Mouse (Mus musculus) midbrain, embryonic 12.5 days (tissue): ENCODE measurements around the gene Atf3. TPM values are rescaled to one million over a fixed set of nuclear protein-coding genes. Genes with fewer than 3 reads are reported as not detected.

ENCODE experiments used
- ATAC-seq: fragments of 200-750 bp; cut with Nextera tagmentation; 2 replicates; pipeline ENCODE4 v1.8.0; 2017; ENCODE audit warnings: low read depth, moderate TSS enrichment, moderate library complexity; ENCODE audit not compliant: low FRiP score
- H3K27ac ChIP-seq: fragments of 300-500 bp; sonication (generic); replicated peaks from 2 replicates; pipeline ENCODE4 v1.5.1; 2016; ENCODE audit warnings: mild to moderate bottlenecking
- H3K27me3 ChIP-seq: fragments of 300-500 bp; sonication (generic); 2 replicates; pipeline ENCODE4 v1.6.1; 2016; ENCODE audit warnings: mild to moderate bottlenecking
- H3K36me3 ChIP-seq: fragments of 300-500 bp; sonication (generic); 2 replicates; pipeline ENCODE4 v1.6.1; 2016
- H3K4me1 ChIP-seq: fragments of 300-500 bp; sonication (generic); 2 replicates; pipeline ENCODE4 v1.6.1; 2016
- H3K4me2 ChIP-seq: fragments of 300-500 bp; sonication (generic); replicated peaks from 2 replicates; pipeline ENCODE4 v1.6.1; 2016; ENCODE audit warnings: mild to moderate bottlenecking, moderate library complexity
- H3K4me3 ChIP-seq: fragments of 300-500 bp; sonication (generic); 2 replicates; pipeline ENCODE4 v1.5.1; 2016; ENCODE audit warnings: mild to moderate bottlenecking
- H3K9ac ChIP-seq: fragments of 300-500 bp; sonication (generic); replicated peaks from 2 replicates; pipeline ENCODE4 v1.6.1; 2016; ENCODE audit warnings: mild to moderate bottlenecking, moderate library complexity
- H3K9me3 ChIP-seq: fragments of 300-500 bp; sonication (generic); 2 replicates; pipeline ENCODE4 v1.6.1; 2016; ENCODE audit warnings: mild to moderate bottlenecking
- WGBS: fragments of 180-500 bp; shearing (Covaris S2); methylation state at CpG from one replicate; pipeline ENCODE4 v1.1.7; 2016; 5-methylcytosine and 5-hydroxymethylcytosine counted together
- polyA plus RNA-seq: library from polyadenylated mRNA; unstranded; fragments of >200 nt; fragmentation: Nextera tagmentation; extraction: Ambion mirVana; gene quantifications from 2 replicates; pipeline ENCODE4 v1.2.1, GENCODE M21; 2016

The Atf3 gene
- polyA plus RNA-seq, 1 experiment from 2014 or later: 1.5 TPM

DNA sequence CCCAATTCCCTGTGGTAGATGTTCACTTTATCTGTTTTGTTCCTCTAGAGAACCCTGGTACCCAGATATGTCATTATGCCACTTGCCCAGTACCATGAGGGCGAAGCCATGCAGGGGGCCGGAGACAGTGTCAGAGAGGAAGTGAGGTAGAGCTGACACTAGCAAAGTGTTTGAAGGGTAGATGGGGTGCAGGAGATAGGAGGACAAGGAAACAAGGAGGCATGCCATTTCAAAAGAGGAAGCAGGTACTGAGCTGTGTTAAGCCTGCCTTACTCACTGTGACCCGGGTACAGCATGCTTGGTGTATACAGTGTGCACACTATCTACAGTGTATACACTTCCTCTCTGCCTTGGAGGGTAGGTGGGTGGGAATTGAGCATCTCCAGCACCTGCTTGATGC is 32.1 kb upstream of the Atf3 start:
- Histone ChIP-seq H3K4me3 (no peak overlapping the region), H3K27ac (no peak overlapping the region)
- WGBS: 90% methylated on average over 3 of the region's 3 CpGs

GRCm38 (mm10) chr1:191248423-191248822 is 30.6 kb upstream of the Atf3 start:
- Histone ChIP-seq H3K9ac (no peak overlapping the region), H3K4me3 (no peak overlapping the region), H3K9me3 (no peaks in the 10 kb centered on the region), H3K4me1 (no peaks in the 10 kb centered on the region), H3K27me3 (no peaks in the 10 kb centered on the region), H3K27ac (no peak overlapping the region), H3K4me2 (no peak overlapping the region), H3K36me3 (0 out of 2 replicates have a peak, but pooled peaks cover 4% of the 10 kb centered on the region)
- no peak for ATAC-seq
- 50% methylated on average over 1 of the region's 1 CpGs for WGBS

More for the DNA sequence above, 32.1 kb upstream of the Atf3 start:
- H3K4me2 ChIP-seq: no peak overlapping the region
- no peak overlapping the region for H3K9ac ChIP-seq
- H3K9me3 ChIP-seq: no peaks in the 10 kb centered on the region
- H3K36me3 ChIP-seq: 0 out of 2 replicates have a peak, but pooled peaks cover 4% of the 10 kb centered on the region
- H3K27me3 ChIP-seq: no peaks in the 10 kb centered on the region
- no peaks in the 10 kb centered on the region for H3K4me1 ChIP-seq
- no peak for ATAC-seq

- Histone ChIP-seq H3K4me1 (no peaks in the 10 kb centered on the region), H3K9me3 (no peaks in the 10 kb centered on the region), H3K9ac (no peak overlapping the region), H3K4me3 (no peak overlapping the region), H3K27ac (no peak overlapping the region), H3K27me3 (no peaks in the 10 kb centered on the region), H3K4me2 (no peak overlapping the region), H3K36me3 (0 out of 2 replicates have a peak, but pooled peaks cover 4% of the 10 kb centered on the region)
- 97% methylated on average over 1 of the region's 1 CpGs for WGBS
- no peak for ATAC-seq
Observed at GRCm38 (mm10) chr1:191247561-191247960, 29.7 kb upstream of the Atf3 start.

DNA sequence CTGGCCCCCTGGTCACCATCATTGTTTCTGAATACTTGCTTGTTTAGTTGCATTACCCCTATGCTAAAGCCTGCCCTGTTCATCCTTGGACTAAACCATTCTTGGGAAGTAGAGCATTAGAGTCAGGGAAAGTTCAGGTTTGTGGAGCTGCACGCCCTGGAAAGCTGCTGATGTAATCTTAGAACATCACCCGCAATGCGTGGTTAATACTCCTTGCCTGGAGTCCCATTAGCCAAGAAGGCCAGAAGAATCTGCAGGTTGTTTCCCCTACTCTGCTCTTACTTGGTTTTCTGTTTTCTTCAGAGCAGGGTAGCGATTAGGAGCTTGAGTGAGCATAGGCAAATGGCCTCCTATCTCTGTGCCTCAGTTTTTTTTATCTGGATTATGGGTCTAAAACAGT is 26.0 kb upstream of the Atf3 start:
- H3K4me1 ChIP-seq: no peaks in the 10 kb centered on the region

DNA sequence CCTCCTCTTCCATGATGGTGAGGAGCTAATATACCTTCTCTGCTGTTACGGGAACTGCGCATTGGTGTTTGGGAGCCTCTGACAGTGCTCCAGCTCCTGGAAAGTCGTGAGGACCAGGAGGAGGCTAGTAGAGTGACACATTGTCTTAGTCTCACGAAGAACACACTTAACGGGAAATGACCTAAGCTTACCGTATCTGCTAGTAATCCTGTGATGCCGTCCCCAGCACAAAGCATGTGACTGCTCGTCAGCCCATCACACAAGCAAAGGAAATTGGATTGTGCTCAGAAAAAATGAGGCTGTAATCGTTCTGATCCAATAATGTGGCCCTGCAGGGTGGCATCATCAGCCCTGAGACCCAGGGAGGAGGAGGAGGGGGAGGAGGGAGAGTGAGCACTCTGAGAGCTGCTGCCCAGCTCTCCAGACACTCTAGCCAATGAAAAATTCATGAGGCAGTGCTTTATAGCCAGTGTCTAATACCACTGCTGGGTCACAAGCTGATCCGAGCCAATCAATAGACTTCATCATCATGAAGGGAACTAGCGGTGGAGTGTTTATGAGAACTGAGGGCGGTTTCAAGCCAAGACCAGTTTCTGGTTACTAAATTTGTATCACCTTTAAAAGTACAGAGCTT is 24.3 kb upstream of the Atf3 start:
- ATAC-seq: peak; percentile 91
- no peak overlapping the region for H3K4me3 ChIP-seq
- no peak overlapping the region; the same call in 1 of the 2 replicates for H3K4me2 ChIP-seq
- H3K4me1 ChIP-seq: no peaks in the 10 kb centered on the region
- no peak overlapping the region for H3K9ac ChIP-seq
- 47% methylated on average over 12 of the region's 12 CpGs for WGBS
- H3K36me3 ChIP-seq: 0 out of 2 replicates have a peak, but pooled peaks cover 4% of the 10 kb centered on the region
- H3K27ac ChIP-seq: peak overlapping the region; percentile 22; the same call in 1 of the 2 replicates
- H3K9me3 ChIP-seq: no peaks in the 10 kb centered on the region
- no peaks in the 10 kb centered on the region for H3K27me3 ChIP-seq

More for the DNA sequence above, 26.0 kb upstream of the Atf3 start:
- H3K27ac ChIP-seq: no peak overlapping the region
- no peak overlapping the region for H3K9ac ChIP-seq
- H3K4me3 ChIP-seq: no peak overlapping the region
- H3K9me3 ChIP-seq: no peaks in the 10 kb centered on the region
- 0 out of 2 replicates have a peak, but pooled peaks cover 4% of the 10 kb centered on the region for H3K36me3 ChIP-seq
- H3K27me3 ChIP-seq: no peaks in the 10 kb centered on the region
- ATAC-seq: no peak
- H3K4me2 ChIP-seq: no peak overlapping the region
- WGBS: 91% methylated on average over 4 of the region's 4 CpGs

DNA sequence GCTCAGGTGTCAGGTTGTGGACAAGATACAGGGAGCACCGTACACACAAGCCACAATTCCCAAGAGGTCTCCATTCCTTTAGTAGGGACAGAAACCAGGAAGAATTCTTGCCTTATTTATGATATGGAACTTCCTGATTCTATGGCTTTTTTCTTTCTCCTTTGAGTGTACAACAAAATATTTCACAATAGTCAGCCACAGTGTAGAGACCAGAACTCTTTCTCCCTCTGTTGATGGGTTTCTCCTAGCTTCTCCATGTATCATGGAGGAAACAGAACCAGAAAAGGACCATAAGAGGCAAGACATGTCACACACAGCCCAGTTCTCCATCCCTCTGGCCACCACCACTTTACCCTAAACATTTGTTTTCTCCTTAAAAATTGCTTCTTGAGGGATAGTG is 23.7 kb upstream of the Atf3 start:
- H3K4me3 ChIP-seq: no peak overlapping the region
- H3K27me3 ChIP-seq: no peaks in the 10 kb centered on the region
- 0 out of 2 replicates have a peak, but pooled peaks cover 4% of the 10 kb centered on the region for H3K36me3 ChIP-seq
- no peak overlapping the region for H3K9ac ChIP-seq
- no peaks in the 10 kb centered on the region for H3K4me1 ChIP-seq
- no peaks in the 10 kb centered on the region for H3K9me3 ChIP-seq
- H3K4me2 ChIP-seq: no peak overlapping the region
- H3K27ac ChIP-seq: peak overlapping the region; percentile 22; the same call in 1 of the 2 replicates
- no peak for ATAC-seq
- 91% methylated on average over 1 of the region's 1 CpGs for WGBS

DNA sequence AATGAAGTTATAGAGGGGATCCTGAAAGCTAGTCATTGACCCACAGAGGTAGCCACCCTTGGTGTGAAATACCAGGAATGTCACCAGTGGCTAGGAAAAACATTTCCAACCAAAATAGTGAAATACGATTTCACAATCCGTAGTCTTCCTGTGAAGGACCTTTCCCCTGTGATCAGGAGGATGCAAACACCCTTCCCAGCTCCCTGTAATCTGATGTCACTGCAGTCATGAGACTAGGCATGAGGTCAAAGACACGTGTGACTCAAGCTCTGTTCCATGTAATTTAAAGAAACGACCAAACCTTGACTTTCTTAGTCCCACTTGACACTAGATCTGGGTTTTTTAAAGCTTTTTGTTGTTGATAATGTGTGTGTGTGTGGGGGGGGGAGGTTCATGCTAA is 21.8 kb upstream of the Atf3 start:
- Histone ChIP-seq H3K4me1 (no peaks in the 10 kb centered on the region), H3K9me3 (no peaks in the 10 kb centered on the region), H3K9ac (no peak overlapping the region), H3K4me3 (no peak overlapping the region), H3K27ac (no peak overlapping the region), H3K27me3 (no peaks in the 10 kb centered on the region), H3K4me2 (no peak overlapping the region), H3K36me3 (no peaks in the 10 kb centered on the region)
- WGBS: 92% methylated on average over 4 of the region's 4 CpGs
- no peak for ATAC-seq

DNA sequence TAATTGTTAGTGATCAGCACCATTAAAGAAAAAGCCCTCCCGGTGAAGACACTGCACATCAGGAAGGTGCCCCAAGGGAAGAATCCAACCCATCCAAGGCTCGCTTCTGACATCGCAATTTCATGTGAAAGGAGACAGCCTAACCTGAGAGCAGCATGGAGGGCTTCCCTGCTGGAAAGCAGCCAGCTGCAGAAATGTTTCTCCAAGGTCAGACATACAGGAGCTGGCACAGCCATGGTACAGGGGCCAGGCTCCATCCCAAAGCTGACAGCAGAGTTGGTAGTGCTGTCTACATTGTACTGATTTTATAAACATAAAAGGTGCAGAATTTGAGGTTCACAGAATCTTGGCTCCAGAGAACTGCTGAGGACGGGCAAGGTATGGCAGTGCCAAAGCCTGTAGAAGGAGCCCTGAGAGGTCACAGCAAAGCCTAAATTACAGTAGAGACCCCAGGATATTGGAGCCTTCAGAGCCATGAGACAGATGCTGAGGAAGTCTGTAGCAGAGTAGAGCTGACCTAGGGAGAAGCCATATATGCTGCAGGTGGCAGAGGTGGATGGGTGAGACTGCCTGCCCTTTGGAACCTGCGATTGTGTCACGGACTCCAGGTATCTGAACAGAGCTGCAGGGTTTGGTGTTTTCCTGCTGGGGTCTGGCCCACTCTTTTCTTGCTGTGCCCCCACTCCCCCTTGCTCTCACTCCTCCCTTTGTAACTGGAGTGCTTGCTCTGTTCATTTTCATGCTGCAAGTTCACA is 18.1 kb upstream of the Atf3 start:
- WGBS: 90% methylated on average over 6 of the region's 6 CpGs
- Histone ChIP-seq H3K4me2 (no peak overlapping the region), H3K9ac (no peak overlapping the region), H3K36me3 (no peaks in the 10 kb centered on the region), H3K9me3 (no peaks in the 10 kb centered on the region), H3K27ac (no peak overlapping the region), H3K27me3 (no peaks in the 10 kb centered on the region), H3K4me3 (no peak overlapping the region), H3K4me1 (no peaks in the 10 kb centered on the region)
- no peak for ATAC-seq

- Histone ChIP-seq H3K4me1 (no peaks in the 10 kb centered on the region), H3K9me3 (no peaks in the 10 kb centered on the region), H3K36me3 (no peaks in the 10 kb centered on the region), H3K27ac (no peak overlapping the region), H3K27me3 (no peaks in the 10 kb centered on the region), H3K4me2 (no peak overlapping the region), H3K4me3 (no peak overlapping the region), H3K9ac (no peak overlapping the region)
- no peak for ATAC-seq
- whole genome bisulfite sequencing: 89% methylated on average over 4 of the region's 4 CpGs
Observed at GRCm38 (mm10) chr1:191234837-191235236, 17.0 kb upstream of the Atf3 start.

- Histone ChIP-seq H3K27ac (no peak overlapping the region), H3K4me2 (no peak overlapping the region), H3K9me3 (no peaks in the 10 kb centered on the region), H3K27me3 (no peaks in the 10 kb centered on the region), H3K36me3 (no peaks in the 10 kb centered on the region), H3K4me3 (no peak overlapping the region), H3K9ac (no peak overlapping the region), H3K4me1 (0 out of 2 replicates have a peak, but pooled peaks cover under 1% of the 10 kb centered on the region)
- 85% methylated on average over 6 of the region's 6 CpGs for WGBS
- no peak for ATAC-seq
Observed at GRCm38 (mm10) chr1:191230355-191230931, 12.6 kb upstream of the Atf3 start.

- no peak for ATAC-seq
- Histone ChIP-seq H3K4me2 (no peak overlapping the region), H3K36me3 (no peaks in the 10 kb centered on the region), H3K27me3 (no peaks in the 10 kb centered on the region), H3K4me3 (no peak overlapping the region), H3K9me3 (no peaks in the 10 kb centered on the region), H3K4me1 (peaks cover 15% of the 10 kb centered on the region), H3K9ac (no peak overlapping the region), H3K27ac (no peak overlapping the region)
- 86% methylated on average over 2 of the region's 2 CpGs for WGBS
Observed at GRCm38 (mm10) chr1:191226570-191226969, 8.7 kb upstream of the Atf3 start.

- Histone ChIP-seq H3K36me3 (no peaks in the 10 kb centered on the region), H3K9me3 (no peaks in the 10 kb centered on the region), H3K4me2 (no peak overlapping the region), H3K27me3 (no peaks in the 10 kb centered on the region), H3K9ac (no peak overlapping the region), H3K4me3 (no peak overlapping the region), H3K27ac (no peak overlapping the region), H3K4me1 (peaks cover 15% of the 10 kb centered on the region)
- WGBS: 95% methylated on average over 2 of the region's 2 CpGs
- ATAC-seq: no peak
Observed at GRCm38 (mm10) chr1:191225771-191226170, 7.9 kb upstream of the Atf3 start.
